Mouse (Mus musculus): Measurements from ENCODE around the gene Stk4. TPM values are rescaled to one million over a fixed set of nuclear protein-coding genes. Genes with fewer than 3 reads are reported as not detected.
"Not testable (repeated sequence)": the region's sequence is repeated elsewhere in the genome, so short reads cannot be mapped to it uniquely, and the experiment has no call there.

Gene Stk4
- total RNA-seq, 2 experiments from 2014 or later = 46.9 to 50.4 TPM

GRCm38 (mm10) chr2:164070765-164071436 is 779 bp downstream of the Stk4 start, which contains the start of gene Tomm34:
Gene Tomm34, minus strand, starts transcription at chr2:164071169.
- no peak for TF ChIP-seq CTCF (conservative IDR thresholded peaks at IDR 0.05)

GRCm38 (mm10) chr2:164071437-164071820 is 1.3 kb downstream of the Stk4 start:
- Histone ChIP-seq H3K27ac (peak overlapping the region; percentile 94), H3K4me3 (peak overlapping the region; percentile 95)
- not testable (repeated sequence) for DNase-seq (ENCODE audit: low spot score in 2 of 2)

More at GRCm38 (mm10) chr2:164070765-164071436, 779 bp downstream of the Stk4 start, which contains the start of gene Tomm34:
- DNase-seq (ENCODE audit: low spot score in 2 of 2) = peak; percentile 87 to 88
- H3K27ac ChIP-seq = peak within 1 kb of the TSS; percentile 94
- H3K4me3 ChIP-seq = peak within 1 kb of the TSS; percentile 95

DNA sequence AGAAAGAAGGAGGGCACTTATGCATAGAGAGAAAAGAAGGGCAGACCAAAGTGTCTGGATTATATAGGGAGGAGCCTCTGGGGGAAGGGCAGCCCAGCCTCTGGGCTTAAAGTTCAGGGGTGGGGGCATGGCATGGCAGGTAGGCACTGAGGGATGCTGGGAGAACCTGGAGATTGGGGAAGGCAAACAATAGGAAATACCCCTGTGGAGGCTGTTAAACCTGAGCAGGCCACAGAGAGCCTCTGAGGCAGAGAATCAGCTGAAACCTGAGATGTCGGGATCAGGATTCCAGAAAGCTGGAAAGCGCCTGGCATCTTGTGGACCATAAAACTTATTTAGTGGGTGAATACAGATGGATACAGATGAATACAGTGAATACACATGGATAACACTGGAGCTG is 2.0 kb downstream of the Stk4 start:
- no peak for DNase-seq (ENCODE audit: low spot score in 2 of 2)
- Histone ChIP-seq H3K27ac (no peak overlapping the region), H3K4me3 (no peak overlapping the region)
- TF ChIP-seq CTCF (conservative IDR thresholded peaks at IDR 0.05) = no peak

DNA sequence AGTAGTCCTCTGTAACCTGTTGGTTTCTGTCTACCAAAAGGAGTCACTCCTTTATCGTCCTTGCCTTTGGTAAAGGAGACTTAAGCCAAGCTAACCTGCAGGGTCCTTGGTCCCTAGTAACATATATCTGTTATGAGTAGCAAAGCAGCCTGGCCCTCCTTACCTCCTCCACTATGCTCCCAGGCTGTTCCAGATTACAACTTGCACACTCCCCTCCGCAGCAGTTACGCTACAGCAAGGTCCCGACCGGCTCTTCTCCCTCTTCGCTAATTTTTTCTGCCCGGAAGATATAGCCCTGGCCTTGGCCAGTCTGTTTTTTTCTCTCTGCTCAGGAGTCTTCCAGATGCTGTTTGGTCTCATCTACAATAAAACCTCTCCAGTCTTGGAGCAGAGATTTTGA is 3.0 kb downstream of the Stk4 start:
- no peak overlapping the region for H3K27ac ChIP-seq
- DNase-seq (ENCODE audit: low spot score in 2 of 2) = no peak
- TF ChIP-seq CTCF (conservative IDR thresholded peaks at IDR 0.05) = no peak
- no peak overlapping the region for H3K4me3 ChIP-seq

DNA sequence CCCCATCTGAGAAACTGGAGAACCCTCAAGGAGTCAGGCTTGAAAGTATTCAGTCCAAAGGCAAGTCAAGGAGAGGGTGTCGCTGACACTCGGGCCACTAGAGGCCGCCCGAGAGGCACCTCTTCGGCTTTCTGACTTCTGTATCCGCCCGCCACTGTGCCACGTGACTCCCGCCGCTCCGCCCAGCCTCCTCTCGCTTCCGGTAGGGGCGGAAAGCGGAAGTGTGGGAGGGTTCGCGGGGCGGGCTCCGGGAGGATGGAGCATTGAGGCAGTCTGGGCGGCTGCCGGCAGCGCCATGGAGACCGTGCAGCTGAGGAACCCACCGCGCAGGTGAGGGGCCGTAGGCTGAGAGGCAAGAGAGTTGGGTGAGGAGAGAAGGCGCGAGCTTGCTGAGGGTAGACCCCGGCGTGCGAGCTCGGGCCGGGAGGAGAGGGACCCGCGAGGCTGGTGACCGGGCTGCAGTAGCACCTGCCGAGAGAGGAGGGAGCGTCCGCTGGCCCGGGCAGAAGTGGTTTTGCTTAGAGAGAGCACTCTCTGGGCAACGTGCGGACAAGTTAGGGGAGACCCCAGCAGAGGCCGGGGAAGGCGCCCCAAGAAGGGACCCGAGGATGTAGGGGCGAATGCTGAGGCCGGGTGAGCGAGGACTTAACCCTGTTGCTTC is 3.9 kb downstream of the Stk4 start:
- peak overlapping the region; percentile 90 for H3K27ac ChIP-seq
- peak overlapping the region; percentile 100 for H3K4me3 ChIP-seq
- TF ChIP-seq CTCF (conservative IDR thresholded peaks at IDR 0.05) = peak; percentile 90
- peak; percentile 98 for DNase-seq (ENCODE audit: low spot score in 2 of 2)

DNA sequence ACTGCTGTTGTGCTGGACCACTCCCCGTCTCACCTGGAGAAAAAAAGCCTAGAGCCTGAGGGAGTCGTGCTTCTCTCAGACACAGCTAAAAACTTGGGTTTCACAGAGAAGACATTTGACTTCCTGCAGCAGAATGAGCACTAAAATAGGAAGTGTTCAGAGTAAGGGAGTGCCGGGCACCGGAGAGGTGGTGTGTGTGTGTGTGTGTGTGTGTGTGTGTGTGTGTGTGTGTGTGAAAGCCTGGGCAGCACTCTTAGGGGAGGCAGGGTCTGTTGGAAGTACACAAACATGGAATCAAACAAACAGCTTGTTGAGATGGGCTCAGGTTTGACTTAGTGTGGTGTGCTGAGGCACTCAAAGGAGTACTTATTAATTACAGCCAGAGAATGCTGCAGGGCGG is 5.0 kb downstream of the Stk4 start:
- peak overlapping the region; percentile 100 for H3K4me3 ChIP-seq
- H3K27ac ChIP-seq = no peak overlapping the region
- no peak for TF ChIP-seq CTCF (conservative IDR thresholded peaks at IDR 0.05)
- DNase-seq (ENCODE audit: low spot score in 2 of 2) = no peak

- no peak overlapping the region for H3K27ac ChIP-seq
- no peak for TF ChIP-seq CTCF (conservative IDR thresholded peaks at IDR 0.05)
Measured at GRCm38 (mm10) chr2:164076874-164077425, 6.8 kb downstream of the Stk4 start.

DNA sequence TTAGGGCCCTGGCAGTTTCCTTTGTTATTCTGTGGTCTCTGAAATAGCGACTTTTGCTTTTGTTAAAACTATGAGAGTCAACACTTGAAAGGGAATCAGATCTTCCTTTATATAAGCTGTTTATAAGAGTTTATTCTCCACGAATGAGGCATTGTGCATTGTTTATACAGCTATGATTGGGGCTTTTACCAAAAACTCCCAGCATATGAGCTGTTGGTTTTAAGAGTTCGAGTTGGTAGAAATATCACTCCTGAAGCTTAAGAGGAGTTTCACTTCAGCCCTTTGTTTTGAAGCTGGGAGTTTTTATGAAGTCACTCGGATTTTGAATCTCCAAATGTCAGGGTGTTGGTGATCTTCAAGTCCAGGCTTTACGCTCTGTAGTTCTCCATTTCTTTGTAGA is 7.8 kb downstream of the Stk4 start:
- TF ChIP-seq CTCF (conservative IDR thresholded peaks at IDR 0.05) = no peak
- Histone ChIP-seq H3K27ac (no peak overlapping the region), H3K4me3 (no peak overlapping the region)
- no peak for DNase-seq (ENCODE audit: low spot score in 2 of 2)

More at GRCm38 (mm10) chr2:164076874-164077425, 6.8 kb downstream of the Stk4 start:
- H3K4me3 ChIP-seq = no peak overlapping the region
- no peak for DNase-seq (ENCODE audit: low spot score in 2 of 2)

DNA sequence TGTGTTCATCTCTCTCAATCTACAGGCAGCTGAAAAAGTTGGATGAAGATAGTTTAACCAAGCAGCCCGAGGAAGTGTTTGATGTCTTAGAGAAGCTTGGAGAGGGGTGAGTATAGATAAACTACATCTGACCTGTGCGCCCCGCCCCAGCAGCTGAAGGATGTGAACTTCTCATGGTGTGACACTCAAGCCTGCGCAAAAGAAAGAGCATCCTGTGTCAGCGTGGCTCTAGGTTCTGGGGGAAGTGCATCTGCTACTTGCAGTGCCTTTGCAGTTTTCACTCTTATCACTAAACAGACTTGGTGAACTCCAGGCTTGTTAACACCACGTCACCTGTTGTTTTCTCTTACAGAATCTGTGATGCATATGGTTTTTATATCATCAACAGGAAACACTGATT is 9.4 kb downstream of the Stk4 start:
- TF ChIP-seq CTCF (conservative IDR thresholded peaks at IDR 0.05) = no peak
- Histone ChIP-seq H3K27ac (no peak overlapping the region), H3K4me3 (no peak overlapping the region)
- no peak for DNase-seq (ENCODE audit: low spot score in 2 of 2)

DNA sequence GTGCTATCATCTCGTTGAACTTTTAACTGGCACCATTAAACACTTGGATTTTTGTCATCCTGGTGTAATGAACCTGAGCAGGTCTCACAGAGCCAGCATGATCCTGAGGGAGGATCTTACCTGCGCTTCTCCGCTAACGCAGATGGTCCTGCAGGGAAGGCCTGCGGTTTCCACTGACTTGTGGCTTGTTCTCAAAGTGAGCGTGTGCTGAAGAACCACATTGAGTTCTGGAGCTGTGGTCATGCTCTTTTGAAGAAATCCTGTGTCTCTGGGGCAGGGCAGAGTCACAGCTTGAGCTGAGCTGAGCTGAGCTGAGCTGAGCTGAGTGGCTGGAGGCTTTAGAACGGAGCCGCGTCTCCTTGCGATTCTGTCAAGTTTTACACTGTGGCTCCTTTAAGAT is 11.5 kb downstream of the Stk4 start:
- Histone ChIP-seq H3K27ac (no peak overlapping the region), H3K4me3 (no peak overlapping the region)
- no peak for TF ChIP-seq CTCF (conservative IDR thresholded peaks at IDR 0.05)
- no peak for DNase-seq (ENCODE audit: low spot score in 2 of 2)

DNA sequence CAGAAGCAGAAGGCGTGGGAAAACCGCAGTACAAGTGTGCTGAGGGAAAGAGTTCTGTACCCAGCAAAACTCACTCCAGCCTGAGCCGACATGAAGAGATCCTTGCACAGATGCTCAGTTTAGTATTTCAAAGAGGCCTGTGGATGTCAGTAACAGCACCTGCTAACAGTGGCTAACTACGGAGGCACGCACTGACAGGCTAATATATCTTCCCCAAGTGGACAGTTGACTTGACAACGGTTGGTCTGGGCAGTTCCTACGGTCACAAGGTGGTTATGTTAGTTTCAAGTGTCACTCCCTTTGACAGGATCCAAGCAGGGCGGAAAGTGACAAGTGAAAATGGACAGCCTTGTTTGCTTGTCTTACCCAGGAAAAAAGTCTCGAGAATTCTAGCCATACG is 12.1 kb downstream of the Stk4 start:
- no peak overlapping the region for H3K4me3 ChIP-seq
- H3K27ac ChIP-seq = no peak overlapping the region
- TF ChIP-seq CTCF (conservative IDR thresholded peaks at IDR 0.05) = no peak
- DNase-seq (ENCODE audit: low spot score in 2 of 2) = no peak

DNA sequence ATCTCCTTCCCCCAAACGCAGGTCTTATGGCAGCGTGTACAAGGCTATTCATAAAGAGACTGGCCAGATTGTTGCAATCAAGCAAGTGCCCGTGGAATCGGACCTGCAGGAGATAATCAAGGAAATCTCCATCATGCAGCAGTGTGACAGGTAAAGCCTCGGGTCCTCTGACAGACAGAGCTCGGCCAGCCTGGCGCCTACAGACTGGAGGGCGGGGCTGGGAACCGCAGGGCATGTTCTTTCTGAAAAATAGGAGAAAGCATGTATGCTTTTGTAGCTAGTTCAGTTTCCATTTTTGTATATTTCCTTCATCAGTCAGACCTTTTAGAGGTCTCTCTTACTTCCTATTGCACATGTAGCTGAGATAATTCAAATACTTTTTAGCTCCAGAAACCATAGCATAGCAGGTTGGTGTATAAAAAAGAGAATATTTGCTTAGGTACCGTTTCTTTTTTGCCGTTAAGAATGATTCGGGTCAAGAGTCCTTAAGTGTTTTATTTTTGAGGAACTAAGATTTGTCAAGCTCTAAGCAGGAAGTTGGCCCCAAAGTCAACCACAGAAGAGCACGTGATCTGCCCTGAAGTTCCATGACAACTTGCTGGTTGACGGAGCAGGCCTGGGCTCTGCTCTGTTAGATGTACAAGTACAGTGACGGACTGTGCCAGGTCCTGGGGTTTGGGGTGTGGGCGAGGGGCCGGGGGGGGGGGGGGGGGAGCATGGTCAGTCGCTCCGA is 13.7 kb downstream of the Stk4 start:
- DNase-seq (ENCODE audit: low spot score in 2 of 2) = no peak
- TF ChIP-seq CTCF (conservative IDR thresholded peaks at IDR 0.05) = no peak
- Histone ChIP-seq H3K4me3 (no peak overlapping the region), H3K27ac (no peak overlapping the region)

- Histone ChIP-seq H3K4me3 (no peak overlapping the region), H3K27ac (no peak overlapping the region)
- TF ChIP-seq CTCF (conservative IDR thresholded peaks at IDR 0.05) = no peak
- DNase-seq (ENCODE audit: low spot score in 2 of 2) = no peak
Measured at GRCm38 (mm10) chr2:164084342-164084700, 14.2 kb downstream of the Stk4 start.
